Mouse (Mus musculus) hindbrain, embryonic 15.5 days (tissue): Measurements from ENCODE around the gene Hhatl. TPM values are rescaled to one million over a fixed set of nuclear protein-coding genes. Genes with fewer than 3 reads are reported as not detected.
A peak's percentile ranks its signal among the peaks of the same experiment; 100 is the strongest.

Source experiments
- ATAC-seq: fragments of 200-750 bp; cut with Nextera tagmentation; 2 replicates; pipeline ENCODE4 v1.8.0; 2017; ENCODE audit warnings: low read depth, moderate number of reproducible peaks, moderate TSS enrichment; ENCODE audit not compliant: low FRiP score
- H3K27ac ChIP-seq: fragments of 300-500 bp; sonication (generic); replicated peaks from 2 replicates; pipeline ENCODE4 v1.5.1; 2015; ENCODE audit warnings: mild to moderate bottlenecking, inconsistent platforms
- H3K27me3 ChIP-seq: fragments of 300-500 bp; sonication (generic); 2 replicates; pipeline ENCODE4 v1.6.1; 2015; ENCODE audit warnings: control low read depth, inconsistent platforms
- H3K36me3 ChIP-seq: fragments of 300-500 bp; sonication (generic); 2 replicates; pipeline ENCODE4 v1.6.1; 2015; ENCODE audit warnings: control low read depth, inconsistent platforms
- H3K4me1 ChIP-seq: fragments of 300-500 bp; sonication (generic); replicated peaks from 2 replicates; pipeline ENCODE4 v1.6.1; 2015; ENCODE audit warnings: control low read depth, inconsistent platforms
- H3K4me2 ChIP-seq: fragments of 300-500 bp; sonication (generic); 2 replicates; pipeline ENCODE4 v1.6.1; 2015; ENCODE audit warnings: moderate library complexity, mild to moderate bottlenecking, inconsistent platforms
- H3K4me3 ChIP-seq: fragments of 300-500 bp; sonication (generic); 2 replicates; pipeline ENCODE4 v1.5.1; 2015; ENCODE audit warnings: mild to moderate bottlenecking, inconsistent platforms
- H3K9ac ChIP-seq: fragments of 300-500 bp; sonication (generic); 2 replicates; pipeline ENCODE4 v1.6.1; 2015; ENCODE audit warnings: inconsistent platforms
- H3K9me3 ChIP-seq: fragments of 300-500 bp; sonication (generic); 2 replicates; pipeline ENCODE4 v1.6.1; 2016; ENCODE audit warnings: control low read depth, inconsistent platforms
- WGBS: fragments of 180-500 bp; shearing (Covaris S2); methylation state at CpG from one replicate; pipeline ENCODE4 v1.1.7; 2015; 5-methylcytosine and 5-hydroxymethylcytosine counted together
- polyA plus RNA-seq: library from polyadenylated mRNA; unstranded; fragments of >200 nt; fragmentation: Nextera tagmentation; extraction: Ambion mirVana; gene quantifications from 2 replicates; pipeline ENCODE4 v1.2.1, GENCODE M21; 2015

Gene Hhatl
- polyA plus RNA-seq, 1 experiment from 2014 or later = 0.19 TPM

- no peak for ATAC-seq
- Histone ChIP-seq H3K9me3 (no peaks in the 10 kb centered on the region), H3K4me3 (no peak overlapping the region), H3K36me3 (no peaks in the 10 kb centered on the region), H3K4me2 (no peak overlapping the region), H3K4me1 (peaks cover 12% of the 10 kb centered on the region; the same call in 1 of the 2 replicates), H3K27me3 (no peaks in the 10 kb centered on the region), H3K27ac (no peak overlapping the region), H3K9ac (no peak overlapping the region)
- WGBS = 25% methylated on average over 12 of the region's 12 CpGs
These were observed 5.4 kb upstream of the Hhatl start for GRCm38 (mm10) chr9:121797722-121798121.

GRCm38 (mm10) chr9:121794972-121795539 lies 2.7 kb upstream of the Hhatl start:
- Histone ChIP-seq H3K9me3 (no peaks in the 10 kb centered on the region), H3K4me1 (peaks cover 20% of the 10 kb centered on the region), H3K4me2 (no peak overlapping the region), H3K27ac (0 out of 2 replicates have a peak overlapping the region, but pooled peaks have one; percentile 1), H3K27me3 (no peaks in the 10 kb centered on the region), H3K9ac (no peak overlapping the region), H3K36me3 (no peaks in the 10 kb centered on the region), H3K4me3 (no peak overlapping the region)
- ATAC-seq = peak; percentile 19
- WGBS = 27% methylated on average over 1 of the region's 1 CpGs

- Histone ChIP-seq H3K9me3 (no peaks in the 10 kb centered on the region), H3K4me3 (no peak overlapping the region)
- no peak for ATAC-seq
These were observed 1.1 kb downstream of the Hhatl start for GRCm38 (mm10) chr9:121791206-121791605.

DNA sequence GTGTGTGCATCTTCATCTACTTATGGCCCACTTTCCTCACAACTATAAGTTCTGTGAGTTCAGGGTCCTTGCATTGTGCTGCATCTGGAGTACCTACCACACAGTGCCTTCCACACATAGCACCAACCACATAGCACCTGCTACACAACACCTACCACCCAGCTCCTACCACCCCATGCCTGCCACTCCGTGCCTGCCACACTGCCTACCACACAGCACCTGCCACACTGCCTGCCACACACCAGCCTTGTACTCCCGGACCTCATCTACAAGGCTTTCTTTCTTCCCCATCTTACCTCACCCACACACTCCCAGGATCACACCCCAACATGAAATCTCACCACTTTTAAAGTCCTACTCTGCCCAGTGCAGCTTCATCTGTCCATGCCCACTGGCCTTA lies 5.9 kb downstream of the Hhatl start:
- Histone ChIP-seq H3K27ac (no peak overlapping the region), H3K9me3 (no peaks in the 10 kb centered on the region), H3K4me3 (no peak overlapping the region), H3K4me1 (no peaks in the 10 kb centered on the region; the same call in 1 of the 2 replicates), H3K27me3 (no peaks in the 10 kb centered on the region), H3K36me3 (no peaks in the 10 kb centered on the region), H3K9ac (no peak overlapping the region), H3K4me2 (no peak overlapping the region)
- no peak for ATAC-seq
- 78% methylated on average over 2 of the region's 2 CpGs for WGBS

More at GRCm38 (mm10) chr9:121791206-121791605, 1.1 kb downstream of the Hhatl start:
- WGBS = 19% methylated on average over 5 of the region's 5 CpGs
- Histone ChIP-seq H3K9ac (no peak overlapping the region), H3K27me3 (no peaks in the 10 kb centered on the region), H3K4me1 (peaks cover 20% of the 10 kb centered on the region), H3K27ac (no peak overlapping the region), H3K4me2 (no peak overlapping the region), H3K36me3 (no peaks in the 10 kb centered on the region)

GRCm38 (mm10) chr9:121785261-121785660 lies 7.0 kb downstream of the Hhatl start:
- H3K27ac ChIP-seq = no peak overlapping the region
- H3K4me2 ChIP-seq = no peak overlapping the region
- 86% methylated on average over 8 of the region's 8 CpGs for whole genome bisulfite sequencing
- H3K4me3 ChIP-seq = no peak overlapping the region
- H3K27me3 ChIP-seq = 0 out of 2 replicates have a peak, but pooled peaks cover under 1% of the 10 kb centered on the region
- no peak overlapping the region for H3K9ac ChIP-seq
- no peaks in the 10 kb centered on the region for H3K36me3 ChIP-seq
- ATAC-seq = no peak
- H3K9me3 ChIP-seq = no peaks in the 10 kb centered on the region
- H3K4me1 ChIP-seq = no peaks in the 10 kb centered on the region

DNA sequence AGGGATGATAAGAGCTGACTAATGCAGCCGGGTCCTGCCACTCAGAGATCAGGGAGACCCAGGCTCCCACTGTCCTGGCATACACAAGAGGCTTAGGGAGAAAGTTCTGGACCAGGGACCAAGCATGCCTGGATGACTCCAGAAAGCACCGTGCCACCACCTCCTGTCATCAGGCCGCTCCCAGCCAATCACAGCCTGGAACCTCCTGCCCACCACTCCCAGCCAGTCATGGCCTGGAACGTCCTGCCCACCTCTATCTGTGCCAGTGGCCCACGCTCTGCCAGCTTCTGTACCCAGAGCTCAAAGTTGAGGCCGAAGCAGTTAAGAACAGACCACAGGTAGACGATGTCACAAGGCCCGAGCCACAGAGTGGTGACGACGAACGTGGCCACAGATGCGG lies 7.5 kb downstream of the Hhatl start:
- H3K4me1 ChIP-seq = no peaks in the 10 kb centered on the region
- 0 out of 2 replicates have a peak, but pooled peaks cover 5% of the 10 kb centered on the region for H3K27me3 ChIP-seq
- no peak overlapping the region for H3K4me2 ChIP-seq
- no peak overlapping the region for H3K27ac ChIP-seq
- H3K4me3 ChIP-seq = no peak overlapping the region
- H3K36me3 ChIP-seq = no peaks in the 10 kb centered on the region
- no peak for ATAC-seq
- WGBS = 94% methylated on average over 12 of the region's 12 CpGs
- no peaks in the 10 kb centered on the region for H3K9me3 ChIP-seq
- no peak overlapping the region for H3K9ac ChIP-seq

GRCm38 (mm10) chr9:121778066-121778624 lies 14.2 kb downstream of the Hhatl start:
- Histone ChIP-seq H3K9ac (peak overlapping the region; percentile 5; the same call in 1 of the 2 replicates), H3K4me3 (peak overlapping the region; percentile 36), H3K4me1 (peaks cover 15% of the 10 kb centered on the region), H3K4me2 (peak overlapping the region; percentile 69), H3K27me3 (peaks cover 27% of the 10 kb centered on the region), H3K9me3 (no peaks in the 10 kb centered on the region), H3K36me3 (no peaks in the 10 kb centered on the region), H3K27ac (peak overlapping the region; percentile 17; the same call in 1 of the 2 replicates)
- peak; percentile 71 for ATAC-seq
- 9% methylated on average over 54 of the region's 54 CpGs for WGBS

DNA sequence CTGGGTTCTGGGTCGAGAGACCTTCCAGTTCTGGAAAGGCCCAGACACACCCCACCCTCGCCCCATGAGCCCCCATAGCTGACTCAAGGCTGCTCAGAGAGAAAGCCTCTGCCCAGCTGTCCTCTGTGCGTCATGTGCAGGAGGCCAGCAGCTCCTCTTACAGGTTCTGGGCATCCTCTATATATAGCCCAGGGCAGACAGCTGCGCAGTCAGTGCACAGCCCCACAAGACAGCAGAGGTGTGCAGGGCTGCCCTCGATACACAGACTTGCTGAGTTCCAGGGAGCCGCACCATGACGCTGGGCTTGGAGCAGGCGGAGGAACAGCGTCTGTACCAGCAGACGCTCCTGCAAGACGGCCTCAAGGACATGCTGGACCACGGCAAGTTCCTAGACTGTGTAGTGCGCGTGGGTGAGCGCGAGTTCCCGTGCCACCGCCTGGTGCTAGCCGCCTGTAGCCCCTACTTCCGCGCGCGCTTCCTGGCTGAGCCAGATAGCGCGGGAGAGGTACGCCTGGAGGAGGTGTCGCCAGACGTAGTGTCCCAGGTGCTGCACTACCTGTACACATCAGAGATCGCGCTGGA lies 14.7 kb downstream of the Hhatl start, which contains the start of gene Klhl40:
TSS of gene Klhl40 (plus strand) at position 124 of the 582 bp plus-strand sequence.
- ATAC-seq = peak; percentile 75
- peak within 1 kb of the TSS; percentile 69 for H3K4me2 ChIP-seq
- peak within 1 kb of the TSS; percentile 17; the same call in 1 of the 2 replicates for H3K27ac ChIP-seq
- H3K9ac ChIP-seq = peak within 1 kb of the TSS; percentile 5; the same call in 1 of the 2 replicates
- H3K27me3 ChIP-seq = peaks cover 27% of the 10 kb centered on the region
- H3K36me3 ChIP-seq = no peaks in the 10 kb centered on the region
- WGBS = 17% methylated on average over 30 of the region's 30 CpGs
- no peaks in the 10 kb centered on the region for H3K9me3 ChIP-seq
- peaks cover 15% of the 10 kb centered on the region for H3K4me1 ChIP-seq
- H3K4me3 ChIP-seq = peak within 1 kb of the TSS; percentile 36

DNA sequence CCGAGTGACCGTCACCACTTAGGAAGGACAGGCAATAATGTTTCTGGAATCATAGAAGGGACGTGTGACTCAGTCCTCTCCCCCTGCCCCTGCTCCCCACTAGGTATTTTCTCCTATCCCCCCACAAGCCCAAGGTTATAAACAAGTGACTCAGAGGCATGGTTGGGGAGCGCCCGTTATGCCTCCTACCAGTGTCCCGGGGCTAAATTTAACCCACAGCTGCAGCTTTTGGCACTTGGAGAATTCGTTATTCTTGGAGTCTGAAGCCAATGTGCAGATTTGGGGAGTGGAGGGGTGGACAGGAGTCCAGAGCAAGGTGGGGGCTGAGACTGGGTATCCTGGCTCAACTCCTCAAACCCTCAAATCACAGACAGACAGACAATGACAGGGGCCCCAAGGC lies 15.8 kb downstream of the Hhatl start:
- WGBS = 84% methylated on average over 7 of the region's 7 CpGs
- peaks cover 15% of the 10 kb centered on the region for H3K4me1 ChIP-seq
- no peak overlapping the region for H3K27ac ChIP-seq
- ATAC-seq = no peak
- H3K4me2 ChIP-seq = no peak overlapping the region
- no peaks in the 10 kb centered on the region for H3K9me3 ChIP-seq
- no peak overlapping the region for H3K4me3 ChIP-seq
- H3K9ac ChIP-seq = no peak overlapping the region
- H3K27me3 ChIP-seq = peaks cover 27% of the 10 kb centered on the region
- H3K36me3 ChIP-seq = no peaks in the 10 kb centered on the region

GRCm38 (mm10) chr9:121775951-121776350 lies 16.4 kb downstream of the Hhatl start:
- WGBS = 84% methylated on average over 10 of the region's 10 CpGs
- Histone ChIP-seq H3K4me1 (peaks cover 15% of the 10 kb centered on the region), H3K27me3 (peaks cover 27% of the 10 kb centered on the region), H3K4me2 (no peak overlapping the region), H3K9me3 (no peaks in the 10 kb centered on the region), H3K4me3 (no peak overlapping the region), H3K36me3 (no peaks in the 10 kb centered on the region), H3K9ac (no peak overlapping the region), H3K27ac (no peak overlapping the region)
- ATAC-seq = no peak

- H3K4me2 ChIP-seq = no peak overlapping the region
- no peaks in the 10 kb centered on the region for H3K9me3 ChIP-seq
- H3K4me3 ChIP-seq = no peak overlapping the region
- no peak for ATAC-seq
- H3K9ac ChIP-seq = no peak overlapping the region
- peaks cover 13% of the 10 kb centered on the region for H3K27me3 ChIP-seq
- H3K36me3 ChIP-seq = peaks cover 15% of the 10 kb centered on the region
- H3K27ac ChIP-seq = no peak overlapping the region
- 84% methylated on average over 5 of the region's 5 CpGs for WGBS
- H3K4me1 ChIP-seq = peaks cover 2% of the 10 kb centered on the region; the same call in 1 of the 2 replicates
These were observed 19.9 kb downstream of the Hhatl start for GRCm38 (mm10) chr9:121772412-121772811.

DNA sequence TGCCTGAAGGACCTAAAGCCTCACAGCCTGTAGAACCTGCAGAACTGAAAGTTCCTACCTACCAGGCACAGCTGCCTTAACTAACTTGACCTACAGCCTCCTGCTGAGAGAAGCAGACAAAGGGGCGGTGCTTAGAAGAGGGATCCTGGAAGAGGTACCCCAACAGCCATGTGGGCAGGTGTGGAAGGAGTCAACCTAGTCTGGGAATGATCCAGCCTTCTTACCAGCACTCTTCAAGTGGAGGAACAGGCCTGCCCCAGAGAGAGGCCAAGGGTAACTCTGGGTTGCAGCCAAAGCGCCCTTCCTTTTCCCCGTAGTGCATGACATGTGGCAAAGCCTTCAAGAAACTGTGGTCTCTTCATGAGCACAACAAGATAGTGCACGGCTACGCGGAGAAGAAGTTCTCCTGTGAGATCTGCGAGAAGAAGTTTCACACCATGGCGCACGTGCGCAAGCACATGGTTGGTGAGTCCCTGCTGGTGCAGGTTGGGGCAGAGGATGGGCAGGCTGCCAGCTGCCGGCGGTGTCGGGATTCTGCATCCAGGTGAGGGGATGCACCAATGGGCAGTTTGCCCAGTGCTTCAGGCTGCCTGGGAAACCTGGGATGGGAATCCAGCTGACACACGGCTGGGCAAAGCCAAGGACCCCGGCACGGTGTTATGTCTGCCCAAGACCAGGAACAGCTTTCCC lies 27.0 kb downstream of the Hhatl start:
- Histone ChIP-seq H3K9me3 (no peaks in the 10 kb centered on the region), H3K27ac (no peak overlapping the region), H3K9ac (no peak overlapping the region), H3K4me1 (peaks cover 31% of the 10 kb centered on the region), H3K36me3 (peaks cover 51% of the 10 kb centered on the region), H3K4me2 (no peak overlapping the region), H3K27me3 (no peaks in the 10 kb centered on the region), H3K4me3 (no peak overlapping the region)
- WGBS = 81% methylated on average over 16 of the region's 16 CpGs
- no peak for ATAC-seq
